Mouse (Mus musculus) G1E (cell line): ENCODE data around the gene Plac8. TPM values are rescaled to one million over a fixed set of nuclear protein-coding genes. Genes with fewer than 3 reads are reported as not detected.
A peak's percentile ranks its signal among the peaks of the same experiment; 100 is the strongest.

Source experiments
- ATAC-seq: 2 replicates; pipeline ENCODE4 v1.8.0; 2016; ENCODE audit warnings: mild to moderate bottlenecking; ENCODE audit not compliant: insufficient number of reproducible peaks, poor library complexity, low FRiP score, severe bottlenecking; ENCODE audit errors: extremely low read depth
- DNase-seq: peaks from one replicate; pipeline ENCODE4 v3.0.0; 2012; ENCODE audit warnings: low spot score
- H3K27me3 ChIP-seq: 2 replicates; pipeline ENCODE4 v1.6.1; 2012; ENCODE audit warnings: mild to moderate bottlenecking, low read length, inconsistent platforms; ENCODE audit not compliant: insufficient read depth
- H3K36me3 ChIP-seq: replicated peaks from 2 replicates; pipeline ENCODE3; 2012; ENCODE audit warnings: mild to moderate bottlenecking, inconsistent platforms
- H3K4me1 ChIP-seq: 2 replicates; pipeline ENCODE4 v1.6.1; 2012; ENCODE audit warnings: low read depth, low read length, inconsistent platforms, mixed read lengths; ENCODE audit not compliant: insufficient read depth
- H3K4me3 ChIP-seq: 2 replicates; pipeline ENCODE4 v1.5.1; 2012; ENCODE audit warnings: low read depth, mild to moderate bottlenecking, inconsistent platforms, low read length, moderate library complexity, mixed read lengths
- H3K9me3 ChIP-seq: replicated peaks from 2 replicates; pipeline ENCODE4 v1.6.1; 2012; ENCODE audit warnings: inconsistent platforms
- CTCF ChIP-seq: IDR thresholded peaks from 2 replicates; pipeline ENCODE4 v1.5.1; 2012; ENCODE audit warnings: low read depth, low read length, inconsistent platforms, mixed read lengths
- GATA1 ChIP-seq: IDR thresholded peaks from 2 replicates; pipeline ENCODE4 v1.6.1; 2012; ENCODE audit warnings: borderline replicate concordance, low read length, inconsistent platforms, mixed read lengths
- GATA2 ChIP-seq: IDR thresholded peaks from 2 replicates; pipeline ENCODE4 v1.6.1; 2012; ENCODE audit warnings: low read depth, low read length, inconsistent platforms, borderline replicate concordance
- POLR2AphosphoS5 ChIP-seq: IDR thresholded peaks from 2 replicates; pipeline ENCODE4 v1.6.1; 2012; ENCODE audit warnings: low read depth, low read length, inconsistent platforms; ENCODE audit not compliant: insufficient replicate concordance
- TAL1 ChIP-seq: conservative IDR thresholded peaks from 2 replicates; pipeline ENCODE4 v1.6.1; 2012; ENCODE audit warnings: low read depth, low read length, inconsistent platforms, mixed read lengths
- polyA plus RNA-seq: library from polyadenylated mRNA; stranded (reverse); fragments of >175 nt; gene quantifications from 2 replicates; pipeline ENCODE4 v1.2.3, GENCODE M21; 2012
- total RNA-seq, 2 experiments: library from RNA; stranded (forward) in 1 of 2; stranded (reverse) in 1 of 2; fragments of 200-1000 nt in 1 of 2; fragments of >200 nt in 1 of 2; fragmentation: Nextera tagmentation in 1 of 2; gene quantifications; 2 replicates each; pipeline ENCODE4 v1.2.3; 2014 to 2017

The Plac8 gene
- total and polyA plus RNA-seq, 3 experiments, result 0.36 to 8.9 (median 5.9) TPM

DNA sequence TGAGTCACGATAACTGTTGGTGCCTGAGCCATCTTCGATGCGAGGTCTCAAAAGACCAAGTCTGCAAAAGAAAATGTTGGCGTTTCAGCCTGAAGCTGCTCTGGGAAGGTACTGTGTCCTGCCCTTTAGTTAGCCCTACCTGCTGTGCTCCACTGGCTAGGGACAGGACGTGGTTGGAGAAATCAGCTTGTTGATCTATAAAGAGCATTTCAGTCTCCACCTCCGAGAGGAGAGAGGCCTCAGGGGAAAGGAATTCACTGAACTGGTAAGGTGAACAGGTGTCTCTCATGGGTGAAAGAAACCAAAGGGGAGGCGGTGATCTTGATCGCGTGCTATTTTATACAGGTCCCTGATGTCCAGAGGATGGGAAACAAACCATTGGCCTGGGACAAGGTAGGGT is 9.3 kb downstream of the Plac8 start:
- Histone ChIP-seq H3K9me3 (no peaks in the 10 kb centered on the region), H3K36me3 (peaks cover 6% of the 10 kb centered on the region), H3K4me3 (no peak overlapping the region), H3K4me1 (peaks cover 36% of the 10 kb centered on the region), H3K27me3 (peaks cover 19% of the 10 kb centered on the region)
- TF ChIP-seq CTCF, result no peak
- no peak for TF ChIP-seq GATA2
- ATAC-seq (no peak), DNase-seq (no peak)

DNA sequence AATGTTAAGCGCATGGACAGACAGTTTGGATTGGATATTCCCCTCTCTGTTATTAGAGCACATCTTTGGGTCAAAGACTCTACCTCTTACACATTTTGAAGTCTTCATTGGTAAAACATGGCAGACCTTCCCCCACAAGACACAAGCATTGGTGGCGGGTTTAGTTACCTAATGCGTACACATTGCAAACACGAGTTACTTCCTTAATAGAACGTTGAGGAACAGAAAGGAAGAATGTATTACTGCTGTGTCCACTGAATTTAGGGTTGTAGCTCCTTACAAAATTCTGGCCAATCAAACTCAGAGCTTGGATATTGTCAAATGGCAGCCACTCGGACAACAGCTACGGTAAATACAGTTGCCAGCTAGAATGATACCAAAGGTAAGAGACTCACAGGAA is 12.7 kb downstream of the Plac8 start:
- Histone ChIP-seq H3K9me3 (no peaks in the 10 kb centered on the region), H3K27me3 (peaks cover 23% of the 10 kb centered on the region), H3K4me1 (peaks cover 17% of the 10 kb centered on the region), H3K36me3 (peaks cover 11% of the 10 kb centered on the region), H3K4me3 (no peak overlapping the region)
- TF ChIP-seq CTCF (no peak), GATA2 (no peak), POLR2AphosphoS5 (no peak), GATA1 (no peak), TAL1 (no peak)
- ATAC-seq (no peak), DNase-seq (no peak)

DNA sequence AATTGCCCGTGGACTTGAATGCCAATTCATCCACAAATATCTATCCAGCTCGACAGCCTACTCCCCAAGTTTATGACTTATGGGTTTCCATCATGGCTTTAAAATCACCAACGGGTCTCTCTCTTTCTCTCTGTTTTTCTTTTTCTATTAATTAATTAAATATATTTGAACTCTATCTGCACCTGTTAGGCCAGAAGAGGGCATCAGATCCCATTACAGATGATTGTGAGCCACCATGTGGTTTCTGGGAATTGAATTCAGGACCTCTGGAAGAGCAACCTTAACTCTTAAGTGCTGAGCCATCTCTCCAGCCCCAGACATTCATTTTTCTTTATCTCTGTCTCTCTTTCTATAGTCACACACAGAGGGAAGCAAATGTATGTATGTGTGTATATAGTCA is 13.3 kb downstream of the Plac8 start:
- no peak for ATAC-seq
- H3K36me3 ChIP-seq, result peaks cover 11% of the 10 kb centered on the region

DNA sequence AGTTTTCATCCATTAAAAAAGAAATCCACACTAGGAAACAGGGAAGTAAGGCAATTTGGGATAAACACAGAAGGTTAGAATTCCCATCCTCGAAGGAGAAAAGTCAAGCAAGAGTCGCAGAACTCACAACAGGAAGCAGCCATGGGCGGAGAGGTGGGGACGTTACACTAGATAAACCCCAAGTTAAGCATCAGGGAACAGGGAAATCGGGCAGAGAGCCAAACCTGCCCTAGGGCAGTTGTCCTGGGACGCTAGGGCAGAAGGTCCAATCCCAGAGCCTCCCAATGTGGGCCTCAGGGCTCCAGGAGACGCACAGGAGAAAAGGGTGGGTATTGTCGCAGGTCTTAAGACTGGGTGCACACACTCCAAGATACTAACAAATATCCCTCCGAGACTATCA is 14.5 kb downstream of the Plac8 start:
- Histone ChIP-seq H3K27me3 (peaks cover 22% of the 10 kb centered on the region), H3K9me3 (no peaks in the 10 kb centered on the region), H3K4me1 (peaks cover 10% of the 10 kb centered on the region), H3K36me3 (peaks cover 7% of the 10 kb centered on the region), H3K4me3 (no peak overlapping the region)
- TF ChIP-seq CTCF (no peak), GATA1 (no peak)
- no peak for ATAC-seq
- no peak for DNase-seq

More for the DNA sequence above, 13.3 kb downstream of the Plac8 start:
- no peak for TF ChIP-seq CTCF
- no peak for TF ChIP-seq POLR2AphosphoS5
- TF ChIP-seq GATA2, result no peak
- TF ChIP-seq GATA1, result no peak
- TF ChIP-seq TAL1, result no peak
- Histone ChIP-seq H3K27me3 (peaks cover 28% of the 10 kb centered on the region), H3K4me1 (peaks cover 15% of the 10 kb centered on the region), H3K4me3 (no peak overlapping the region), H3K9me3 (no peaks in the 10 kb centered on the region)
- DNase-seq, result no peak

DNA sequence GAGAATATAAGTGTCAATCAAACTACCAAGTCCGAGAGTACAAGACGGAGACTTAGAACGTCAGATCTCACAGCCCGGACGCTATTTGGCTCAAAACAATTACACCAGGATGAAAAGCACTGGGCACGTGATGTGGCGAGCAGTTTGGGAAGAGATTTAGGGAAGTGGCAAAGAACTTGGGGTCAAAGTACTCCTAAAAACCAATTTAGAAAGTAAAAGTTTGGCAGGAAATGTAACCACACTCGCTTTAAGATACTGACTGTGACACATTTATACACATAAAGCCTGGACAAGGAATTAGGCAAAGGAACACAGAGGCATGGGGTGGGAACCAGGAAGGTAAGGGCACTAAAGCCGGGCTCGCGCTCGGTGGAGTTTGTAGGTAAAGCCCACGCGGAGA is 15.0 kb downstream of the Plac8 start:
- DNase-seq (no peak), ATAC-seq (no peak)
- peaks cover 7% of the 10 kb centered on the region for H3K36me3 ChIP-seq
- TF ChIP-seq CTCF (no peak), POLR2AphosphoS5 (no peak), GATA1 (no peak), GATA2 (no peak), TAL1 (no peak)
- H3K9me3 ChIP-seq, result no peaks in the 10 kb centered on the region
- peaks cover 9% of the 10 kb centered on the region for H3K4me1 ChIP-seq
- peaks cover 20% of the 10 kb centered on the region for H3K27me3 ChIP-seq
- no peak overlapping the region for H3K4me3 ChIP-seq

DNA sequence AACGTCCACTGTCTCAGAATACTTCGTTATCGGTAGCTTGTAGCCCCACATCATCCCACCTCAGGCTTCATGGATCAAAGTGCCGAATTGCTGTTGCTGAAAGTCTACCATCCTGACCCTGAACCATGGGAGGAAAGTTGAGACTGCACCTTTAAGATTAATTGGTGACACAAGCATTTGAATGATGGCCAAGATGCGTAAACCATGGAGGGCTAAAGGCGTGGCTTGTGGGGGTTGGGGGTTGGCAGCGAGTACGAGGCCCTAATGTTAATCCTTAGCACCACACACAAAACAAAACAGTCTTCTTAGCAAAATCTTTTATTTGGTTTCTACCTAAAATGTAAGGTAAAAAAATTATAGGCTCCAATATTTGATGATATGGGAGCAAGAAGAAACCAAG is 18.6 kb downstream of the Plac8 start:
- Histone ChIP-seq H3K36me3 (peaks cover 15% of the 10 kb centered on the region), H3K4me1 (peaks cover 10% of the 10 kb centered on the region), H3K4me3 (no peak overlapping the region), H3K9me3 (no peaks in the 10 kb centered on the region), H3K27me3 (peaks cover 15% of the 10 kb centered on the region)
- TF ChIP-seq GATA2, result no peak
- TF ChIP-seq GATA1, result no peak
- ATAC-seq, result no peak
- no peak for DNase-seq

DNA sequence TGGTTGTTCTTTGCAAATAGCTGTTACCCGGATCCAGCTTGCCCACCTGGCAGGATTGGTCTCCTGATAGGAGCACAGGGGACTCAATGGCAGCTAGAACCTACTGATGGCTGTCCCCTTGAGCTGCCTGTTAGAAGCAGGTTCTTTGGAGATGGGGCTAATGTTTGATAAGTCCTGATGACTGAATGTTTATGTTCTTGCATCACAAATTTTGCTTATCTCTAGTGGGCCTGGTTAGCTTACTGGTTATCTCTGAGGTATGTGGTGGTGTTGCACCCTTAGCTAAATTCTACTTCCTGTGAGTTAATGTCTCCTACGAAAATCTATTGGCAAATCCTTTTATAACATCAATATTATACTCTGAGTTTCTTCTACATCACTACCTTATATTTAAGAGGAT is 20.1 kb downstream of the Plac8 start:
- Histone ChIP-seq H3K9me3 (no peaks in the 10 kb centered on the region), H3K4me1 (peaks cover 10% of the 10 kb centered on the region), H3K36me3 (peaks cover 27% of the 10 kb centered on the region), H3K4me3 (no peak overlapping the region), H3K27me3 (peaks cover 12% of the 10 kb centered on the region)
- ATAC-seq, result peak; percentile 65; the same call in 1 of the 2 replicates
- no peak for DNase-seq
- TF ChIP-seq POLR2AphosphoS5, result no peak
- no peak for TF ChIP-seq TAL1
- no peak for TF ChIP-seq CTCF
- no peak for TF ChIP-seq GATA2
- no peak for TF ChIP-seq GATA1
